Mouse (Mus musculus) hindbrain, embryonic 16.5 days (tissue): ENCODE data around the gene Vmn1r18. TPM values are rescaled to one million over a fixed set of nuclear protein-coding genes. Genes with fewer than 3 reads are reported as not detected.

Source experiments
- polyA plus RNA-seq: library from polyadenylated mRNA; unstranded; fragments of >200 nt; fragmentation: Nextera tagmentation; extraction: Ambion mirVana; gene quantifications from 2 replicates; pipeline ENCODE4 v1.2.1, GENCODE M21; 2015

Gene Vmn1r18
- polyA plus RNA-seq, 1 experiment from 2014 or later, result not detected

Other genes starting within 250 kb of the Vmn1r18 start
- not detected in 2 replicates for gene Vmn1r12, start 238.9 kb downstream of the Vmn1r18 start, polyA plus RNA-seq
- gene Vmn1r13, start 192.5 kb downstream of the Vmn1r18 start, polyA plus RNA-seq, result not detected in 2 replicates
- not detected in 2 replicates for gene Vmn1r14, start 164.1 kb downstream of the Vmn1r18 start, polyA plus RNA-seq
- gene Vmn1r15, start 137.8 kb downstream of the Vmn1r18 start, polyA plus RNA-seq, result not detected in 2 replicates
- gene Vmn1r16, start 66.3 kb downstream of the Vmn1r18 start, polyA plus RNA-seq, result not detected in 2 replicates
- gene Vmn1r17, start 32.1 kb downstream of the Vmn1r18 start, polyA plus RNA-seq, result not detected in 2 replicates
- gene Vmn1r19, start 8.0 kb upstream of the Vmn1r18 start, polyA plus RNA-seq, result not detected in 2 replicates
- not detected in 2 replicates for gene Vmn1r20, start 33.1 kb upstream of the Vmn1r18 start, polyA plus RNA-seq
- gene Ppm1k, start 139.7 kb upstream of the Vmn1r18 start, polyA plus RNA-seq, result 7.3 and 7.7 TPM in 2 replicates
- 1.1 and 1.6 TPM in 2 replicates for gene Herc6, start 185.2 kb upstream of the Vmn1r18 start, polyA plus RNA-seq